In genomic region chr6:4545727-4546126, GRCm38 (mm10) we compare ENCODE assay signal across 9 mouse cellular contexts. TPM values are rescaled to one million over a fixed set of nuclear protein-coding genes. Genes with fewer than 3 reads are reported as not detected.
DNase-seq lines count a peak whose midpoint lies in the region; ATAC-seq and TF ChIP-seq lines count a peak whose summit lies in the region.
"Had no signal": no experiment of that assay in that cellular context is flagged by ENCODE, and none has a peak within 500 bp of the region (broad histone marks: within the 10 kb centered on the region; RNA-seq: fewer than 3 reads in every experiment).

No protein-coding gene starts in this region.

- H3K36me3 ChIP-seq in hindbrain, postnatal 0 days (ENCODE audit: insufficient read depth, low read length): no peaks in the 10 kb centered on the region
- no peaks in the 10 kb centered on the region for H3K36me3 ChIP-seq in hindbrain, embryonic 16.5 days (ENCODE audit: control insufficient read depth, insufficient read depth, low read length)
- H3K36me3 ChIP-seq in myocyte (ENCODE audit: control insufficient read depth, insufficient read depth): peaks cover 4% of the 10 kb centered on the region

- H3K4me3 ChIP-seq in hindbrain, postnatal 0 days (ENCODE audit: low read length): no peak overlapping the region
- no peak overlapping the region for H3K4me3 ChIP-seq in hindbrain, embryonic 16.5 days (ENCODE audit: low read length)
- no peak overlapping the region for H3K4me3 ChIP-seq in bone marrow, adult 2 months (replicated peaks; ENCODE audit: control insufficient read depth, low read depth, low read length)
- no peak overlapping the region for H3K4me3 ChIP-seq in myocyte
- H3K4me3 ChIP-seq: embryonic facial prominence, embryonic 13.5 days had no signal

- H3K27ac ChIP-seq in hindbrain, postnatal 0 days: no peak overlapping the region
- H3K27ac ChIP-seq in hindbrain, embryonic 16.5 days (ENCODE audit: low read depth, low read length): no peak overlapping the region
- H3K27ac ChIP-seq in bone marrow, adult 2 months (ENCODE audit: control insufficient read depth, insufficient read depth, low read depth, low read length, poor library complexity): no peak overlapping the region
- H3K27ac ChIP-seq: embryonic facial prominence, embryonic 13.5 days had no signal

- 55% methylated on average over 8 of the region's 8 CpGs for WGBS in hindbrain, postnatal 0 days
- 60% methylated on average over 8 of the region's 8 CpGs for WGBS in hindbrain, embryonic 16.5 days
- WGBS in bone marrow, adult 2 months: 9% methylated on average over 8 of the region's 8 CpGs

- ATAC-seq in hindbrain, postnatal 0 days: no peak
- ATAC-seq in hindbrain, embryonic 16.5 days: no peak

- H3K9me3 ChIP-seq in hindbrain, postnatal 0 days (ENCODE audit: low read length): no peaks in the 10 kb centered on the region
- no peaks in the 10 kb centered on the region for H3K9me3 ChIP-seq in hindbrain, embryonic 16.5 days (ENCODE audit: control insufficient read depth, low read length)
- H3K9me3 ChIP-seq: embryonic facial prominence, embryonic 13.5 days had no signal

- TF ChIP-seq POLR2A in bone marrow, adult 2 months (IDR thresholded peaks at IDR 0.05; ENCODE audit: borderline replicate concordance, control insufficient read depth, low read depth, low read length): no peak
- TF ChIP-seq POLR2A in myocyte (IDR thresholded peaks at IDR 0.05; ENCODE audit: insufficient read length, low read depth): no peak

- TF ChIP-seq CTCF in hindbrain, postnatal 0 days (IDR thresholded peaks at IDR 0.05; ENCODE audit: low read depth): peak; percentile 78
- TF ChIP-seq CTCF in bone marrow, adult 2 months (IDR thresholded peaks at IDR 0.05; ENCODE audit: control insufficient read depth, insufficient read depth, low read length): peak; percentile 72

- no peaks in the 10 kb centered on the region for H3K79me2 ChIP-seq in myocyte (ENCODE audit: control insufficient read depth, insufficient read depth)

- no peak overlapping the region for H3K9ac ChIP-seq in hindbrain, postnatal 0 days (replicated peaks; ENCODE audit: low read length)
- H3K9ac ChIP-seq in hindbrain, embryonic 16.5 days (ENCODE audit: low read depth, low read length): no peak overlapping the region
- H3K9ac ChIP-seq: embryonic facial prominence, embryonic 13.5 days had no signal

- no peak overlapping the region for H3ac ChIP-seq in myocyte (ENCODE audit: control insufficient read depth, insufficient read length)

- DNase-seq in hindbrain, postnatal 0 days (ENCODE audit: low spot score): peak; percentile 53
- DNase-seq in CD8-positive naive resting alpha-beta T cell, adult 2 months (ENCODE audit: low read depth in 2 of 2, low spot score in 2 of 2): peak; percentile 17 to 35
- DNase-seq in gastrocnemius, postnatal 10 days: peak; percentile 69
- peak; percentile 40 to 43 for DNase-seq in layer of hippocampus, postnatal 36 days
- peak; percentile 34 to 35 for DNase-seq in thymus, postnatal 36 days

- H3K4me1 ChIP-seq in hindbrain, postnatal 0 days (ENCODE audit: insufficient read depth, low read length): no peaks in the 10 kb centered on the region
- no peaks in the 10 kb centered on the region for H3K4me1 ChIP-seq in hindbrain, embryonic 16.5 days (ENCODE audit: control insufficient read depth, insufficient read depth, low read depth, low read length)
- no peaks in the 10 kb centered on the region for H3K4me1 ChIP-seq in bone marrow, adult 2 months (ENCODE audit: control insufficient read depth, insufficient read depth, low read length)

- no peaks in the 10 kb centered on the region for H3K27me3 ChIP-seq in hindbrain, postnatal 0 days (ENCODE audit: insufficient read depth, low read length)
- H3K27me3 ChIP-seq in hindbrain, embryonic 16.5 days (replicated peaks; ENCODE audit: control insufficient read depth, insufficient read depth, low read length): no peaks in the 10 kb centered on the region
- no peaks in the 10 kb centered on the region for H3K27me3 ChIP-seq in myocyte (ENCODE audit: control insufficient read depth, insufficient read depth, insufficient read length)
- H3K27me3 ChIP-seq: embryonic facial prominence, embryonic 13.5 days had no signal

- H3K4me2 ChIP-seq in hindbrain, postnatal 0 days (ENCODE audit: low read depth, low read length): no peak overlapping the region
- H3K4me2 ChIP-seq in hindbrain, embryonic 16.5 days (ENCODE audit: low read length): no peak overlapping the region
- peak overlapping the region; percentile 28 for H3K4me2 ChIP-seq in myocyte (ENCODE audit: low read depth)
- H3K4me2 ChIP-seq: embryonic facial prominence, embryonic 13.5 days had no signal

TF ChIP-seq in myocyte, 11 proteins besides CTCF, POLR2A, EP300 and RAD21:
- no peak for TF ChIP-seq TCF12 (IDR thresholded peaks at IDR 0.05; ENCODE audit: insufficient read depth, poor library complexity, severe bottlenecking)
- TF ChIP-seq USF1 (IDR thresholded peaks at IDR 0.05; ENCODE audit: low read depth): no peak
- no peak for TF ChIP-seq MYOD1 (IDR thresholded peaks at IDR 0.05; ENCODE audit: control insufficient read depth in 1 of 3, insufficient read length in 2 of 3, low read depth in 2 of 3)
- TF ChIP-seq SRF (IDR thresholded peaks at IDR 0.05; ENCODE audit: control insufficient read depth, insufficient read length, low read depth): no peak
- no peak for TF ChIP-seq REST (IDR thresholded peaks at IDR 0.05; ENCODE audit: insufficient read depth, insufficient read length)
- TF ChIP-seq MYOG (IDR thresholded peaks at IDR 0.05; ENCODE audit: control insufficient read depth in 1 of 3, insufficient read depth in 1 of 3, insufficient read length in 2 of 3, low read depth in 2 of 3): no peak
- TF ChIP-seq POLR2AphosphoS2 (IDR thresholded peaks at IDR 0.05; ENCODE audit: insufficient read length, low read depth): no peak
- no peak for TF ChIP-seq E2F4 (IDR thresholded peaks at IDR 0.05; ENCODE audit: insufficient read depth)
- TF ChIP-seq CEBPB (IDR thresholded peaks at IDR 0.05; ENCODE audit: insufficient read depth, poor library complexity, severe bottlenecking): no peak
- no peak for TF ChIP-seq MAX (IDR thresholded peaks at IDR 0.05; ENCODE audit: low read depth)
- no peak for TF ChIP-seq TCF3 (IDR thresholded peaks at IDR 0.05; ENCODE audit: insufficient read length, low read depth)

RNA-seq across cellular contexts. Expression of gene Col1a2, which starts 41.1 kb away (rescaled TPM):
- 104 and 127 TPM in 2 replicates for total RNA-seq in hindbrain, postnatal 0 days (2014; rRNA removed)
- polyA plus RNA-seq in hindbrain, postnatal 0 days (2015; fragmentation: Nextera tagmentation; extraction: Ambion mirVana): 66.9 and 83.8 TPM in 2 replicates
- polyA plus RNA-seq in hindbrain, embryonic 16.5 days (2015; fragmentation: Nextera tagmentation; extraction: Ambion mirVana): 114 and 205 TPM in 2 replicates
- polyA plus RNA-seq in bone marrow, adult 2 months (2011; ENCODE audit: insufficient read depth, insufficient read length, low replicate concordance, missing spikeins): 35.5 and 49.6 TPM in 2 replicates
- total RNA-seq in gastrocnemius, postnatal 10 days (2021): 1,000 to 10,000 TPM; 2,936 to 4,479 TPM
- 10 to 100 TPM; 10.7 to 19.2 TPM for total RNA-seq in layer of hippocampus, postnatal 36 days (2021)
- polyA plus RNA-seq in myocyte (2012; fragmentation: generic; extraction: Trizol): 627 TPM

RNA-seq across cellular contexts. Expression of gene Casd1, which starts 54.9 kb away (rescaled TPM):
- 68.9 and 76.1 TPM in 2 replicates for total RNA-seq in hindbrain, postnatal 0 days (2014; rRNA removed)
- 39.1 and 40.2 TPM in 2 replicates for polyA plus RNA-seq in hindbrain, postnatal 0 days (2015; fragmentation: Nextera tagmentation; extraction: Ambion mirVana)
- polyA plus RNA-seq in hindbrain, embryonic 16.5 days (2015; fragmentation: Nextera tagmentation; extraction: Ambion mirVana): 42.1 and 43.4 TPM in 2 replicates
- 3.3 and 6.2 TPM in 2 replicates for polyA plus RNA-seq in bone marrow, adult 2 months (2011; ENCODE audit: insufficient read depth, insufficient read length, low replicate concordance, missing spikeins)
- total RNA-seq in gastrocnemius, postnatal 10 days (2021): 10 to 100 TPM; 30.1 to 34.6 TPM
- 10 to 100 TPM; 48.5 to 52.8 TPM for total RNA-seq in layer of hippocampus, postnatal 36 days (2021)
- 6.8 TPM for polyA plus RNA-seq in myocyte (2012; fragmentation: generic; extraction: Trizol)
